Comparison of ENCODE assay signal across 26 mouse cellular contexts in genomic region chr4:100287829-100288228, GRCm38 (mm10).
DNase-seq lines count a peak whose midpoint lies in the region; ATAC-seq and TF ChIP-seq lines count a peak whose summit lies in the region.
"Had no signal": no experiment of that assay in that cellular context is flagged by ENCODE, and none has a peak within 500 bp of the region (broad histone marks: within the 10 kb centered on the region; RNA-seq: fewer than 3 reads in every experiment).

No protein-coding gene starts in this region.

- WGBS in lung, embryonic 14.5 days: 49% methylated on average over 4 of the region's 4 CpGs
- 28% methylated on average over 4 of the region's 4 CpGs for WGBS in stomach, embryonic 15.5 days

- H3K9me3 ChIP-seq in lung, embryonic 14.5 days (ENCODE audit: low read depth, low read length): no peaks in the 10 kb centered on the region
- no peaks in the 10 kb centered on the region for H3K9me3 ChIP-seq in stomach, embryonic 15.5 days
- H3K9me3 ChIP-seq: embryonic facial prominence, embryonic 12.5 days; forebrain, embryonic 12.5 days; forebrain, embryonic 15.5 days; heart, embryonic 10.5 days; heart, embryonic 13.5 days; hindbrain, embryonic 12.5 days; hindbrain, embryonic 15.5 days had no signal

- no peaks in the 10 kb centered on the region for H3K27me3 ChIP-seq in lung, embryonic 14.5 days (ENCODE audit: insufficient read depth, low read length)
- H3K27me3 ChIP-seq in stomach, embryonic 15.5 days (replicated peaks): no peaks in the 10 kb centered on the region
- H3K27me3 ChIP-seq: CH12.LX; embryonic facial prominence, embryonic 12.5 days; forebrain, embryonic 12.5 days; forebrain, embryonic 15.5 days; heart, embryonic 13.5 days; hindbrain, embryonic 12.5 days; hindbrain, embryonic 15.5 days; Patski had no signal

- TF ChIP-seq CTCF in lung, embryonic 14.5 days (IDR thresholded peaks at IDR 0.05; ENCODE audit: low read depth): no peak

- ATAC-seq in lung, embryonic 14.5 days (ENCODE audit: insufficient read depth): no peak
- 0 out of 2 replicates have a peak, but pooled peaks have one; percentile 13 for ATAC-seq in stomach, embryonic 15.5 days (ENCODE audit: insufficient read depth, low FRiP score, low read depth)
- ATAC-seq: forebrain, embryonic 15.5 days; Patski had no signal

- DNase-seq in heart, adult 11 months: peak; percentile 27
- DNase-seq in heart, postnatal 4 days: no peak
- DNase-seq in lung, embryonic 14.5 days: peak; percentile 31
- no peak for DNase-seq in lung, postnatal 10 days
- DNase-seq in left cerebral cortex, adult 11 months (ENCODE audit: low spot score): no peak
- DNase-seq: adrenal gland, postnatal 10 days; adrenal gland, postnatal 36 days; B cell, adult 2 months; cerebellum, adult 18-20 months; cerebellum, adult 9-10 months; cerebellum, postnatal 14 days; gastrocnemius, postnatal 25 days; heart, adult 2 months; heart, postnatal 14 days had no signal

- H3K4me3 ChIP-seq in lung, embryonic 14.5 days (ENCODE audit: low read depth, low read length): no peak overlapping the region
- H3K4me3 ChIP-seq in stomach, embryonic 15.5 days (replicated peaks): no peak overlapping the region
- H3K4me3 ChIP-seq: embryonic facial prominence, embryonic 12.5 days; erythroblast, embryonic 14.5 days; forebrain, embryonic 12.5 days; forebrain, embryonic 15.5 days; heart, adult 2 months; heart, embryonic 10.5 days; heart, embryonic 13.5 days; hindbrain, embryonic 12.5 days; hindbrain, embryonic 15.5 days had no signal

- no peak overlapping the region for H3K9ac ChIP-seq in lung, embryonic 14.5 days
- no peak overlapping the region for H3K9ac ChIP-seq in stomach, embryonic 15.5 days
- H3K9ac ChIP-seq: embryonic facial prominence, embryonic 12.5 days; forebrain, embryonic 12.5 days; forebrain, embryonic 15.5 days; heart, embryonic 13.5 days; hindbrain, embryonic 12.5 days; hindbrain, embryonic 15.5 days had no signal

- no peaks in the 10 kb centered on the region for H3K36me3 ChIP-seq in lung, embryonic 14.5 days (ENCODE audit: insufficient read depth)
- H3K36me3 ChIP-seq in stomach, embryonic 15.5 days: no peaks in the 10 kb centered on the region
- H3K36me3 ChIP-seq: embryonic facial prominence, embryonic 12.5 days; forebrain, embryonic 12.5 days; forebrain, embryonic 15.5 days; G1E; heart, embryonic 10.5 days; heart, embryonic 13.5 days; hindbrain, embryonic 12.5 days; hindbrain, embryonic 15.5 days had no signal

- H3K4me2 ChIP-seq in lung, embryonic 14.5 days: no peak overlapping the region
- no peak overlapping the region for H3K4me2 ChIP-seq in stomach, embryonic 15.5 days
- H3K4me2 ChIP-seq: embryonic facial prominence, embryonic 12.5 days; forebrain, embryonic 12.5 days; forebrain, embryonic 15.5 days; heart, embryonic 13.5 days; hindbrain, embryonic 12.5 days; hindbrain, embryonic 15.5 days had no signal

- H3K4me1 ChIP-seq in lung, embryonic 14.5 days (ENCODE audit: insufficient read depth): peaks cover 16% of the 10 kb centered on the region
- H3K4me1 ChIP-seq in stomach, embryonic 15.5 days: peaks cover 8% of the 10 kb centered on the region; the same call in 1 of the 2 replicates
- H3K4me1 ChIP-seq: forebrain, embryonic 12.5 days; forebrain, embryonic 15.5 days; hindbrain, embryonic 12.5 days; hindbrain, embryonic 15.5 days had no signal

- no peak overlapping the region for H3K27ac ChIP-seq in lung, embryonic 14.5 days (ENCODE audit: low read depth)
- no peak overlapping the region for H3K27ac ChIP-seq in stomach, embryonic 15.5 days
- H3K27ac ChIP-seq: embryonic facial prominence, embryonic 12.5 days; forebrain, embryonic 12.5 days; forebrain, embryonic 15.5 days; heart, adult 2 months; heart, embryonic 10.5 days; heart, embryonic 13.5 days; hindbrain, embryonic 12.5 days; hindbrain, embryonic 15.5 days had no signal

Comparison
In these comparisons a context has a peak if more than half of its experiments do, and no peak if none do; other contexts are left out.
1. DNase-seq: peak in heart, adult 11 months (single experiment) and lung, embryonic 14.5 days (single experiment); none in heart, postnatal 4 days (single experiment), lung, postnatal 10 days (single experiment) and left cerebral cortex, adult 11 months (single experiment).